Mouse (Mus musculus): Measurements from ENCODE around the gene 4933424G06Rik. TPM values are rescaled to one million over a fixed set of nuclear protein-coding genes. Genes with fewer than 3 reads are reported as not detected.
A peak's percentile ranks its signal among the peaks of the same experiment; 100 is the strongest.

The 4933424G06Rik gene
- polyA plus RNA-seq, 1 experiment, result 0.12 TPM

GRCm38 (mm10) chr1:36711104-36711503 is 1.2 kb downstream of the 4933424G06Rik start:
- DNase-seq (ENCODE audit: low read depth), result no peak
- TF ChIP-seq POLR2A (IDR thresholded peaks at IDR 0.05; ENCODE audit: borderline replicate concordance, extremely low read depth, insufficient read depth, insufficient read length, poor library complexity, severe bottlenecking), result no peak
- TF ChIP-seq CTCF (IDR thresholded peaks at IDR 0.05; ENCODE audit: borderline replicate concordance, extremely low read depth, insufficient read depth, insufficient read length), result no peak

- TF ChIP-seq POLR2A (IDR thresholded peaks at IDR 0.05; ENCODE audit: borderline replicate concordance, extremely low read depth, insufficient read depth, insufficient read length, poor library complexity, severe bottlenecking) (no peak), CTCF (IDR thresholded peaks at IDR 0.05; ENCODE audit: borderline replicate concordance, extremely low read depth, insufficient read depth, insufficient read length) (no peak)
- no peak for DNase-seq (ENCODE audit: low read depth)
Observed at GRCm38 (mm10) chr1:36714311-36714710, 4.4 kb downstream of the 4933424G06Rik start, which contains the start of gene Actr1b. Gene Actr1b (minus strand): TSS chr1:36714422.

DNA sequence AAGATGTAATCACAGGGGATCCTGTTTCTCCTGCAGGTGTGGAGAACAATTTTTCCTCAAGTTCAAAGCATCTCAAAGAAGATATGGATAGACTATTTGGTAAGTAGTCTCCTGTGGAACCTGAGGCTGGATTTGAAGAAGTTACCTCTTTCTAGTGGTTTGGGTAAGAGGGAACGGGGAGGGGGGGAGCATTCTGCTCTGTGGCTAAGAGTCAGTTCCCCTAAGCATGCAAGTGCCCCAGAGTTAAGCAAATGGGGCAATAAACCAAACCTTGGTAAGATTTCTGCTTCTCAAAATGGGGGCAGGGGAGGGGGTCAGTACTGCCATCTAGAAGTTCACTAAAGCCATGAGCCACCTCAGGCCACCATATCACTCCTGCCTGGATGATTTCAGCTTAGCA is 8.8 kb downstream of the 4933424G06Rik start:
- TF ChIP-seq POLR2A (IDR thresholded peaks at IDR 0.05; ENCODE audit: borderline replicate concordance, extremely low read depth, insufficient read depth, insufficient read length, poor library complexity, severe bottlenecking) (no peak), CTCF (IDR thresholded peaks at IDR 0.05; ENCODE audit: borderline replicate concordance, extremely low read depth, insufficient read depth, insufficient read length) (no peak)
- DNase-seq (ENCODE audit: low read depth), result no peak

GRCm38 (mm10) chr1:36723146-36724056 is 13.5 kb downstream of the 4933424G06Rik start:
- TF ChIP-seq CTCF (IDR thresholded peaks at IDR 0.05; ENCODE audit: borderline replicate concordance, extremely low read depth, insufficient read depth, insufficient read length) (no peak), POLR2A (IDR thresholded peaks at IDR 0.05; ENCODE audit: borderline replicate concordance, extremely low read depth, insufficient read depth, insufficient read length, poor library complexity, severe bottlenecking) (no peak)

DNA sequence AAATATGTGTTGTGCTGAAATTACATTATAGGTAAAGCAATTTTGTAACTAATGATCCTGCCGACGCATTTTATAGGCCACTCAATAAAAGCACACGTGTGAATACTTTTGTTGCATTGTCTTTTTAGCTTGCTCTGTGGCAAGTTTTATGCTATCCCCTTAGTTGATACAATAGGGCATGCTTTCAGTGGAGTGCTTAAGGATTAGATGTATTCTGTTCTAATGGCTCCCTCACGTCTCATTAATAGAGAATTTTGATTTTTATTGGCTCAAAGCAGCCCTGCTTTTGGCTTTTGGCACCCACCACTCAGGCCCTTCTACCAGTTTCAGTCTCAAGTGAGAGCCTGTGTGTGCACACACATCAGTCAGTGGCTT is 14.1 kb downstream of the 4933424G06Rik start:
- DNase-seq (ENCODE audit: low read depth), result no peak
- TF ChIP-seq CTCF (IDR thresholded peaks at IDR 0.05; ENCODE audit: borderline replicate concordance, extremely low read depth, insufficient read depth, insufficient read length) (no peak), POLR2A (IDR thresholded peaks at IDR 0.05; ENCODE audit: borderline replicate concordance, extremely low read depth, insufficient read depth, insufficient read length, poor library complexity, severe bottlenecking) (no peak)

More at GRCm38 (mm10) chr1:36723146-36724056, 13.5 kb downstream of the 4933424G06Rik start:
- no peak for DNase-seq (ENCODE audit: low read depth)

GRCm38 (mm10) chr1:36737300-36737699 is 27.4 kb downstream of the 4933424G06Rik start:
- TF ChIP-seq CTCF (IDR thresholded peaks at IDR 0.05; ENCODE audit: borderline replicate concordance, extremely low read depth, insufficient read depth, insufficient read length) (peak; percentile 79; the same call in 1 of the 2 replicates), POLR2A (IDR thresholded peaks at IDR 0.05; ENCODE audit: borderline replicate concordance, extremely low read depth, insufficient read depth, insufficient read length, poor library complexity, severe bottlenecking) (no peak)
- peak; percentile 93 for DNase-seq (ENCODE audit: low read depth)

DNA sequence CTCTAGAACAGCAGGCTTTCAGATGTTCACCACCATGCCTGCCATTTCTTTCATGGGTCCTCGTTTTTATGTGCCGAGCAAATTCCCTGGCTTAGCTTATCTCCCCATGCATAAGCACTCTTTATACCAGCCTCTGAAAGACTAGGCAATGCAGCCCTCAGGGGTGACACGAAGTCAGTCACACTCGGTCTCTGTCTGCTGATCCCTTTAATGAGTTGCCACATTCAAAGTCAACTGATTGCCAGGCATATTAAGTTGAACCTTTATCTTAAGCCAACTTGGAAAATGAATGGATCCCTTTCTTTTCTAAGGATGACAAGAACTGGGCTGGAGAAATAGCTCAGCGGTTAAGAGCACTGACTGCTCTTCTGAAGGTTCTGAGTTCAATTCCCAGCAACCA is 29.3 kb downstream of the 4933424G06Rik start:
- DNase-seq (ENCODE audit: low read depth), result no peak
- no peak for TF ChIP-seq POLR2A (IDR thresholded peaks at IDR 0.05; ENCODE audit: borderline replicate concordance, extremely low read depth, insufficient read depth, insufficient read length, poor library complexity, severe bottlenecking)
- no peak for TF ChIP-seq CTCF (IDR thresholded peaks at IDR 0.05; ENCODE audit: borderline replicate concordance, extremely low read depth, insufficient read depth, insufficient read length)

DNA sequence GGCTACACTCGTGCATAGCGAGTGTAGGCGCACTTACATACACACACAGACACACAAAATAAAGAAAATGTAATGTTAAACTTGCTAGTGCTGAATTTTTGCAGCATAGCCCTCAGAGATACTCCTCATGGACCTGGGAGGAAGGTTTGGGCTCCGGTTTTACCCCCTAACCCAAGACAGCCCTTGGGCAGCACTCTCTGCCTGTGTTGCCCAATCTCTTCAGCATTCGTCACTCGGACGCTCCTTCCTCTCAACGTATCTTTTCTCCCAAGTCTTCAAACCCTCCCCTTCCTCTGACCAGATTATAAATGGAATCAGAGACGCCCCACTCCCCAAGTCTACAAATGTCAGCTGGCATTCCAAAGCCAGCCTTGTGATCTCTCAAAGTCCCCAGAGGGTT is 33.1 kb downstream of the 4933424G06Rik start:
- no peak for TF ChIP-seq CTCF (IDR thresholded peaks at IDR 0.05; ENCODE audit: borderline replicate concordance, extremely low read depth, insufficient read depth, insufficient read length)
- TF ChIP-seq POLR2A (IDR thresholded peaks at IDR 0.05; ENCODE audit: borderline replicate concordance, extremely low read depth, insufficient read depth, insufficient read length, poor library complexity, severe bottlenecking), result no peak
- DNase-seq (ENCODE audit: low read depth), result no peak

- DNase-seq (ENCODE audit: low read depth), result peak; percentile 84
- TF ChIP-seq POLR2A (IDR thresholded peaks at IDR 0.05; ENCODE audit: borderline replicate concordance, extremely low read depth, insufficient read depth, insufficient read length, poor library complexity, severe bottlenecking), result no peak
- peak; percentile 83 for TF ChIP-seq CTCF (IDR thresholded peaks at IDR 0.05; ENCODE audit: borderline replicate concordance, extremely low read depth, insufficient read depth, insufficient read length)
Observed at GRCm38 (mm10) chr1:36744268-36744944, 34.5 kb downstream of the 4933424G06Rik start.

GRCm38 (mm10) chr1:36745661-36746060 is 35.7 kb downstream of the 4933424G06Rik start:
- DNase-seq (ENCODE audit: low read depth), result no peak
- TF ChIP-seq CTCF (IDR thresholded peaks at IDR 0.05; ENCODE audit: borderline replicate concordance, extremely low read depth, insufficient read depth, insufficient read length) (no peak), POLR2A (IDR thresholded peaks at IDR 0.05; ENCODE audit: borderline replicate concordance, extremely low read depth, insufficient read depth, insufficient read length, poor library complexity, severe bottlenecking) (no peak)

- DNase-seq (ENCODE audit: low read depth), result peak; percentile 24
- no peak for TF ChIP-seq POLR2A (IDR thresholded peaks at IDR 0.05; ENCODE audit: borderline replicate concordance, extremely low read depth, insufficient read depth, insufficient read length, poor library complexity, severe bottlenecking)
- TF ChIP-seq CTCF (IDR thresholded peaks at IDR 0.05; ENCODE audit: borderline replicate concordance, extremely low read depth, insufficient read depth, insufficient read length), result peak; percentile 67
Observed at GRCm38 (mm10) chr1:36746452-36746851, 36.5 kb downstream of the 4933424G06Rik start.
